Mouse (Mus musculus) heart, adult 18-20 months (tissue): ENCODE data around the gene Itpr3. TPM values are rescaled to one million over a fixed set of nuclear protein-coding genes. Genes with fewer than 3 reads are reported as not detected.

Experiments used
- DNase-seq, 2 experiments: peaks; one replicate each; pipeline ENCODE4 v3.0.0; 2021 to 2022; ENCODE audit warnings: mixed read lengths in 1 of 2
- total RNA-seq, 2 experiments: library from RNA; stranded (reverse); gene quantifications; 2 replicates each; pipeline ENCODE4 v1.2.3; 2021

Gene Itpr3
- total RNA-seq, 2 experiments from 2014 or later = 4.1 to 5.8 TPM

DNA sequence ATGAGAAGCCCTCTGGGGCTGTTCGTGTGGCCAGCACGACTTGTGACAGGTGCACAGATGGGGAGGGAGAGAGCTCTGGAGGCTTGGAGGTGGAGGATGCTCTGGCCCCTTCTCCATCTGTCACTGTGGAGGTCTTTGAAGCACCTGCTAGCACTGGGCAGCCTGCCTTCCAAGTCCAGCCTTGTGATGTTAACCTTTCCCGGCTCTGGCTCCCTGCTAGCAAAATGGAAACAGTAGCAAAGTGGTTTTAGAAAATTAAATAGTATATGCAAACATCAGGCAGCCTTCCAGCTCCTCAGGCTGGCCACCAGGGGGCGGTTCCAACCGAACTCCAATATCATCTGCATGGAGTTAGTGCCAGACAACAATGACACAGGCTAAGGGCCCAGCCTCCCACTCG, 14.5 kb downstream of the Itpr3 start:
- DNase-seq = peak in 1 of 2 experiments; percentile 42

DNA sequence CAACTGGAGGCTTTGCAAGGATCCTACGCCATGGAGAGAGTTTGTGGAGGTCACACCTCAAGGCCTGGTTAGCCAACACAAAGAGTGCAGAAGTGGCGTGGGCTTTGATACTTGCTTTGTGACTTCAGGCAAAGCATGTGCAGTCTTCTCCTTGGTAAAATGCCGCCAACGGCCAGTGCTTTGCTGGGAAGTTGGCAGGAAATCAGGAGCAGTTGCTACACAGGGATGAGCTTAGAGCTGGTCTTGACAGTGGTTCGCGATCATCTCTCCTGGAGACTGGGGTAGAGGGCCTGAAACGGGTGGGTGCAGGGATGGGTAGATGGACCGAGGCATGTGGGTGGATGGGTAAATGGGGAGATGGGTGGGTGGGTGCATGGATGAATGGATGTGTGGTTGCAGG, 15.3 kb downstream of the Itpr3 start:
- no peak for DNase-seq

DNA sequence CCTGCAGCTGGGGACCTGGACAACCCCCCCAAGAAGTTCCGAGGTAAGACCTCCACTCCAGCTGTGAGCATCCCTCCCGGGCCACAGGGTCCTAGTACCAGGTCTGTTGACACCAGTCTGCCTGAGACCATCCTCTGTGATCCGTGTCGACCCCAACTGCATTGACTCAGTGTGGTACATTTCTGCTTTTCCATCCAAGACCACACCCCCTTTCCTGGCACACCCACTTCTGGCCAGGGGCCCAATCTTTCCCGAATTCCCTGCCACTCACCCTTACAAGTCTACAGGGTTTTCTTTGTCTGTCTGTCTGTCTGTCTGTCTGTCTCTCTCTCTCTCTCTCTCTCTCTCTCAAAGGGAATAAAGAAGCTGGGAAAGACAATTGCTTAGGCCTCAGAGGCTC, 16.0 kb downstream of the Itpr3 start:
- no peak for DNase-seq

- DNase-seq = no peak
Observed at GRCm38 (mm10) chr17:27073778-27074177, 16.7 kb downstream of the Itpr3 start.

DNA sequence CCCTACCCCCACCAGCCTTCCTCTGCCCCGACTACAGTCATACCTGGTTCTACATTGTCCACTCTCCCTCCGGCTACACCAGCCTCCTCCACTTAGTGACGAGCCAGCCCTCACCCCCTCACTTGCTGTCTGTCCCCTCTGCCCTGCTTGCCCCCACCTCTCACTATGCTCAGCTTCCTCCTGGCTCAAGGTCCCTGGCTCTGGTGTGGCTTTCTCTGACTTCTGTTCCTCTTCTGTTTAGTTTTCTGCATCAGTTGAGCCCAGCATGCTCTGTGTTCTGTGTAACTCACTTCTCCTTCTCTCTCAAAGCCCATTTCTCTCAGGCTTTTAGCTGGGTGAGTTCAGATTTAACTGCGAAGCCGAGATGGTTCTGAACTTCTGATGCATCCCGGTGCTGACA, 17.1 kb downstream of the Itpr3 start:
- no peak for DNase-seq

DNA sequence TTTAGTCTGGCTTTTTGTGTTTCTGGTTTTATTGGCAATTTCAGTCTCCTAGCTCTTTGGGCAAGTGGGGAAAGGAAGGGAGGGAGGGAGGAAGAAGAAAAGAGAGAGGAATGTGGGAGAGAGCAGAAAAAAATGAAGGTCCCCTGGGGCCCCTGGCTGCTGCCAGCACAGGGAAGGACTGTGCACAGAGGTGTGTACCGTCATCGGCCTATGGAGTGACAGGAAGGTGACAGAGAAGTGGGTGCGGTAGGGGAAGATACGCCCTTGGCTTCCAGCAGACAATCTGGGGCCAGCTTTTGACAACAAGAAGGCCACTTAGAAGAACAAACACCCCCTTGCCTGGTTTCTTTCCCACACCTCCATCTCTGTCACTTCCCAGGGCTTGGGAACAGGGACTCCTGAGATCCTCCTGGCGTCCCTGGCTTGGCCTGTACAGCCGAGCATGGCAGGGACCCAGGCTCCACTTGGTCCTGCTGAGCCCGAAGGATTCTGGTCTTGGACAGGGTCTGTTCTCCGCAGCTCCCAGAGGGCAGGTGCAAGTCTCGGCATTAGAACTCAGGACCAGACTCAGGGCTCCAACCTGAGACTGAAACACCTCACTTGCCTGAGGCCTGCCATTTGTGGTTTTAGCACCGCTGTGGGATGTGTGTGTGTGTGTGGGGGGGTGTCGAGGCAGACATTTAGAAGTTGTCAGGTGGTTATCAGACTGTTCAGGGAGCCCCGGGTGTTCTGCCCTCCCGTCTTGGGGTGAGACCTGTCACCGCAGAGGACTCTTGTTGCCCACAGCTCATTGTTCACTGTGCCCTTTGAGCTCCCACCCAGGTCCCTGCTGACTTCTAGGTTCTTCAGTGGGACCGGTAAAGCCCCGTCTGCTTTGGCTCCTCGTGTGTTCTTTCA, 18.0 kb downstream of the Itpr3 start:
- peak in 1 of 2 experiments; percentile 50 for DNase-seq

- DNase-seq = no peak
Observed at GRCm38 (mm10) chr17:27077133-27077532, 20.0 kb downstream of the Itpr3 start.

DNA sequence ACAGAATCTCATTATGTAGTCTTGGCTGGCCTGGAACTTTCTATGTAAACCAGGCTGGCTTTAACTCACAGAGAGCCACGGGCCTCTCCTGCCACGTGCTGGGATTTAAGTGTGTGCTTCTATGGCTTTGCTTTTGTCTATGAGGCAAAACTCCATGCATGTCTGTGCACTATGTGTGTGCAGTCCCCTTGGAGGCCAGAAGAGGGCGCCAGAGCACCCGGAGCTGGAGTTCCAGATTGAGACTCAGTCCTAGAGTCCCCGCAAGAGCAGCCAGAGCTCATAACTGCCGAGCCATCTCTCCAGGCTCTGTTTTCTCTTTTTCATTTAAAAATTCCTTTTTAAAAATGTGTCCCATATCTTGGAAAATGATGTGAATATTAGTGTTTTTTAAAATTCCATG, 20.8 kb downstream of the Itpr3 start:
- DNase-seq = no peak

DNA sequence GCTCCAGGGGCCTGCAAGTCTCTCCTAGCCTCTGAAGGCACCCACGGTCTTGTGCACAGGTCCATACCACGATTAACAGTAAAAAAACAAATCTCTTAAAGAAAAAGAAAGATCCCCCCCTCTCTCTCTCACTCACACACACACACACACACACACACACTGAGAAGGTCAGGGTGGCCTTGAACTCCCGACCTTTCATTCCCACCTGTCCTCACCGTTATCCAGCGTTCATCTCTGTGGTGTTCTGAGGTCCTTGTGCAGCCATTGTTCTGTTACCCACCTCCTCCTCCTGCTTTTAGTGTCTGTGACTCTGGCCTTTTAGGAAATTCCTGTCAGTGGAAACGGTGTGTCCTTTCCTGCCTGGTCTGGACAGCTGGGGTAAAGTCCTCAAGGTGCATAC, 21.4 kb downstream of the Itpr3 start:
- DNase-seq = no peak

GRCm38 (mm10) chr17:27081868-27082267, 24.8 kb downstream of the Itpr3 start:
- no peak for DNase-seq

- DNase-seq = no peak
Observed at GRCm38 (mm10) chr17:27082796-27083195, 25.7 kb downstream of the Itpr3 start.

DNA sequence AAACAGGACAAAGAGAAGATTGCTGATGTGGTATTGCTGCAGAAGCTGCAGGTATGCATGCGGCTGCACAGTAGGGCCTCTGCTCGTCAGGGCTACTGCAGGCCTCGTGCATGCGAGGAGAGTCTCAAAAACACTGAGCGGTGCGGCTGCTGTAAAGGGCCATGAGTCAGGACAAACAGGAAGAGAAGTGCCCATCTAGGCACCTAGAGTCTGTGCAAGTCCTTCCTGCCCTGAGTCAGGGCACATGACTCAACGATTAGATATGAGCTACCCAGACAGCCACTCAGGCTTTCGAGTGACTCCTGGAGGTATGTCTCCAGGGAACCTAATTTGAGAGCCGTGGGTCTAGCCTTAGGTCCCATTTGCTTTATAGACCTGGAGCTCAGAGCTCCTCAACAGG, 26.5 kb downstream of the Itpr3 start:
- no peak for DNase-seq

- DNase-seq = peak in 1 of 2 experiments; percentile 62
Observed at GRCm38 (mm10) chr17:27085676-27086075, 28.6 kb downstream of the Itpr3 start.

GRCm38 (mm10) chr17:27087426-27087825, 30.3 kb downstream of the Itpr3 start:
- no peak for DNase-seq

GRCm38 (mm10) chr17:27090068-27090467, 33.0 kb downstream of the Itpr3 start:
- no peak for DNase-seq

- no peak for DNase-seq
Observed at GRCm38 (mm10) chr17:27095690-27096089, 38.6 kb downstream of the Itpr3 start.

GRCm38 (mm10) chr17:27101675-27102074, 44.6 kb downstream of the Itpr3 start:
- DNase-seq = no peak

- DNase-seq = no peak
Observed at GRCm38 (mm10) chr17:27105698-27106470, 48.8 kb downstream of the Itpr3 start.

- DNase-seq = peak in 1 of 2 experiments; percentile 44
Observed at GRCm38 (mm10) chr17:27106745-27107144, 49.6 kb downstream of the Itpr3 start.

- DNase-seq = no peak
Observed at GRCm38 (mm10) chr17:27107936-27108335, 50.8 kb downstream of the Itpr3 start.

- DNase-seq = no peak
Observed at GRCm38 (mm10) chr17:27110072-27110471, 53.0 kb downstream of the Itpr3 start.

GRCm38 (mm10) chr17:27118676-27119539, 61.8 kb downstream of the Itpr3 start:
- DNase-seq = peak in 1 of 2 experiments; percentile 34
